Mouse (Mus musculus) lung, adult 2 months (tissue): ENCODE measurements around the gene Thy1.

Source experiments
- CTCF ChIP-seq: fragments of 200-500 bp; IDR thresholded peaks from 2 replicates; pipeline ENCODE4 v1.5.1; 2011; ENCODE audit warnings: mild to moderate bottlenecking, low read length, control low read depth; ENCODE audit not compliant: insufficient read depth
- POLR2A ChIP-seq: fragments of 200-500 bp; IDR thresholded peaks from 2 replicates; pipeline ENCODE4 v1.6.1; 2011; ENCODE audit warnings: low read depth, mild to moderate bottlenecking, control low read depth, low read length, borderline replicate concordance; ENCODE audit errors: extremely low read depth

DNA sequence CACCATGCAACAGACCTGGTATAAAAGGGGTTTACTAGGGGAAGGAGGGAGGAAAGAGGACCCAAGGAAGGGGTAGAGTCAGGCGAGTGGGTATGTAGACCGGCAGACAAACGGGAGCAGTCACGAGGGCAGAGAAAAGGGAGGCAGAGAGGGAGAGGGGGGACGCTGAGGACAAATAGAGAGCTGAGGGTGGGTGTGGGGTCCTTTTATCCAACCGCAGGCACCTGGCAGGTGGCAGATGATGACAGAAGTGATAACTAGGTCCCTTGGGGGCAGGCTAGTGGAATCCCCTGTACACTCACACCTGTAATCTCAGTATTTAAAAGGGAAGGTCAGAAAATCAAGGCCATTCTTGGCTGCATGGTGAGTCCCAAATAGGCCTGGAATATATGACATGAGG is 31.0 kb upstream of the Thy1 start:
- no peak for TF ChIP-seq POLR2A
- TF ChIP-seq CTCF: no peak
